Mouse (Mus musculus): ENCODE measurements at regions not wholly inside any gene's neighbourhood (a gene's known extent, or its start where the extent isn't known, plus 50 kb on each side); places are given as distances from the start of the nearest gene placed in this dataset.

DNA sequence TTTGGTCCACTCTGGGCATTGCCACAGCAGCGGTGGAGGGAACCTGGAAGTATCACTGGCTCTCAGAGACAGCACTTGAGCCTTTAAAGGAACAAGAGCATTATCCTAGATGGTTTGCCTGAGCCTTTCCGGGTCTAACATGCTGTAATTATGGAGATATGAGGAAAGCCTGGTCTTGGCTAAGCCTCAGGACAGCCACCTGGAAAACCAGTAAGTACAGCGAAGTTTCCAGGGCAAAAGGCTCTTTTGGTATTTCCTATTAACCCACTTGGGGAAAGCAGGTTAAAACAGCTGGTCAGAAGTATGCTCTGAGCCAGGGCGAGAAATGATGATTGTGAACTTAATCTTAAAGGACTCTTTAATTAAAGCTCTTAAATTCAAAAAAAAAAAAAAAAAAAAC lies 777.5 kb downstream of the Slc4a3 start:
- no peak for DNase-seq (ENCODE audit: extremely low read depth)
- no peak overlapping the region for H3K9ac ChIP-seq (ENCODE audit: insufficient read depth, low read depth)
- no peaks in the 10 kb centered on the region for H3K79me2 ChIP-seq (replicated peaks; ENCODE audit: control insufficient read depth, extremely low read depth, insufficient read depth, poor library complexity, severe bottlenecking)
- H3K36me3 ChIP-seq (replicated peaks in 1 of 2; ENCODE audit: control insufficient read depth in 1 of 2, insufficient read depth in 1 of 2, low read length in 1 of 2) = no peaks in the 10 kb centered on the region
- no peaks in the 10 kb centered on the region for H3K4me1 ChIP-seq (ENCODE audit: control insufficient read depth in 1 of 2, insufficient read depth in 2 of 2)
- dilution Hi-C loops (cut with MboI; ENCODE audit: extremely low pct_ligation_motif_present, extremely low pct_unique_long_range_greater_than_20kb, low sequenced_read_pairs) = no loop called here
- no peak for TF ChIP-seq ETS1 (conservative IDR thresholded peaks at IDR 0.05; ENCODE audit: low read depth, low read length)
- TF ChIP-seq SMC3 (IDR thresholded peaks at IDR 0.05; ENCODE audit: low read depth, low read length) = no peak
- no peak for TF ChIP-seq MAX (IDR thresholded peaks at IDR 0.05; ENCODE audit: low read length)
- TF ChIP-seq SIN3A (IDR thresholded peaks at IDR 0.05; ENCODE audit: low read length) = no peak
- TF ChIP-seq BHLHE40 (IDR thresholded peaks at IDR 0.05; ENCODE audit: low read depth, low read length) = no peak
- no peak for TF ChIP-seq TCF12 (IDR thresholded peaks at IDR 0.05; ENCODE audit: low read depth, low read length)
- TF ChIP-seq ZMIZ1 (IDR thresholded peaks at IDR 0.05; ENCODE audit: low read depth, low read length) = no peak
- TF ChIP-seq MAFK (IDR thresholded peaks at IDR 0.05; ENCODE audit: insufficient replicate concordance, low read length) = no peak
- TF ChIP-seq EP300 (IDR thresholded peaks at IDR 0.05; ENCODE audit: low read length) = no peak
- no peak for TF ChIP-seq NELFE (IDR thresholded peaks at IDR 0.05; ENCODE audit: low read depth, low read length)
- no peak for TF ChIP-seq CTCF (conservative IDR thresholded peaks at IDR 0.05 in 1 of 2, IDR thresholded peaks at IDR 0.05 in 1 of 2; ENCODE audit: low read depth in 2 of 2, low read length in 2 of 2)
- no peak for TF ChIP-seq ELF1 (IDR thresholded peaks at IDR 0.05; ENCODE audit: low read depth, low read length)
- TF ChIP-seq IRF4 (IDR thresholded peaks at IDR 0.05; ENCODE audit: low read depth, low read length) = no peak
- no peak for TF ChIP-seq MAZ (IDR thresholded peaks at IDR 0.05; ENCODE audit: low read depth, low read length)
- TF ChIP-seq ZKSCAN1 (IDR thresholded peaks at IDR 0.05; ENCODE audit: borderline replicate concordance, low read depth, low read length) = no peak
- TF ChIP-seq E2F4 (IDR thresholded peaks at IDR 0.05; ENCODE audit: insufficient replicate concordance, low read depth, low read length) = no peak
- H3K27me3 ChIP-seq (replicated peaks) = no peaks in the 10 kb centered on the region
- no peaks in the 10 kb centered on the region for H3K9me3 ChIP-seq (replicated peaks; ENCODE audit: low read length)
- no peak overlapping the region for H3K27ac ChIP-seq (ENCODE audit: insufficient read depth, low read depth)
- no peak overlapping the region for H3K4me2 ChIP-seq (ENCODE audit: insufficient read depth, low read depth, poor library complexity, severe bottlenecking)
- in situ Hi-C loops (cut with MboI; ENCODE audit: low pct_ligation_motif_present, low pct_unique_long_range_greater_than_20kb, low sequenced_read_pairs) = no loop called here
- no peak overlapping the region for H3K4me3 ChIP-seq (replicated peaks in 1 of 3; ENCODE audit: low read depth in 2 of 3, low read length in 2 of 3, poor library complexity in 1 of 3)

DNA sequence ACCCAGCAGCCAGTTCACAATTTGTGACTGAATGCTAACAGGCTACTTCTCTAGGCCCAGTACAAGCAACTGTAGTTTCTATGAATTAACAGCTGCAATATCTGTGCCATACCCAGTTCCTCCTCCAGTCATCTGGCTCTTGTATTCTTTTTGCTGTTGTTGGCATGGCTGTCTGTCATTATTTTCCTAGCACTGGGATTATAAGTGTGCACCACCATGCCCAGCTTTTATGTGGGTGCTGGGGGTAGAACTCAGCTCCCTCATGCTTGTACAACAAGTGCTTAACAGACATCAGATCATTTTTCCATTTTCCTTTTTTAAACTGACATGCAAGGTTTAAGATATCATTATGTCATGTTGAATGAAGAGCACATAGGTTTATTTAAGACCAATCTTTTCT lies 789.9 kb downstream of the Slc4a3 start:
- TF ChIP-seq JUN (IDR thresholded peaks at IDR 0.05; ENCODE audit: insufficient read depth, low read depth, low read length) (no peak), MEF2A (IDR thresholded peaks at IDR 0.05; ENCODE audit: borderline replicate concordance, low read depth, low read length) (no peak), KAT2A (IDR thresholded peaks at IDR 0.05; ENCODE audit: insufficient replicate concordance, low read length) (no peak), BHLHE40 (IDR thresholded peaks at IDR 0.05; ENCODE audit: low read depth, low read length) (no peak), POLR2A (IDR thresholded peaks at IDR 0.05; ENCODE audit: low read depth, low read length) (no peak), TBP (conservative IDR thresholded peaks at IDR 0.05; ENCODE audit: low read depth, low read length) (no peak), ZC3H11A (IDR thresholded peaks at IDR 0.05; ENCODE audit: low read depth, low read length) (no peak), ZMIZ1 (IDR thresholded peaks at IDR 0.05; ENCODE audit: low read depth, low read length) (no peak), ZNF384 (IDR thresholded peaks at IDR 0.05; ENCODE audit: low read depth, low read length) (no peak), CTCF (conservative IDR thresholded peaks at IDR 0.05 in 1 of 2, IDR thresholded peaks at IDR 0.05 in 1 of 2; ENCODE audit: low read depth in 2 of 2, low read length in 2 of 2) (no peak), UBTF (IDR thresholded peaks at IDR 0.05; ENCODE audit: low read depth, low read length) (no peak), PAX5 (IDR thresholded peaks at IDR 0.05; ENCODE audit: low read length) (no peak), HCFC1 (IDR thresholded peaks at IDR 0.05; ENCODE audit: low read depth, low read length) (no peak), TCF12 (IDR thresholded peaks at IDR 0.05; ENCODE audit: low read depth, low read length) (no peak)
- dilution Hi-C loops (cut with MboI; ENCODE audit: extremely low pct_ligation_motif_present, extremely low pct_unique_long_range_greater_than_20kb, low sequenced_read_pairs) (no loop called here), in situ Hi-C loops (cut with MboI; ENCODE audit: low pct_ligation_motif_present, low pct_unique_long_range_greater_than_20kb, low sequenced_read_pairs) (no loop called here)
- no peak overlapping the region for H3K27ac ChIP-seq (ENCODE audit: insufficient read depth, low read depth)
- no peaks in the 10 kb centered on the region for H3K27me3 ChIP-seq (replicated peaks)
- no peaks in the 10 kb centered on the region for H3K4me1 ChIP-seq (ENCODE audit: control insufficient read depth in 1 of 2, insufficient read depth in 2 of 2)
- H3K9ac ChIP-seq (ENCODE audit: insufficient read depth, low read depth) = no peak overlapping the region
- no peaks in the 10 kb centered on the region for H3K79me2 ChIP-seq (replicated peaks; ENCODE audit: control insufficient read depth, extremely low read depth, insufficient read depth, poor library complexity, severe bottlenecking)
- no peaks in the 10 kb centered on the region for H3K9me3 ChIP-seq (replicated peaks; ENCODE audit: low read length)
- no peak overlapping the region for H3K4me3 ChIP-seq (replicated peaks in 1 of 3; ENCODE audit: low read depth in 2 of 3, low read length in 2 of 3, poor library complexity in 1 of 3)
- H3K36me3 ChIP-seq (replicated peaks in 1 of 2; ENCODE audit: control insufficient read depth in 1 of 2, insufficient read depth in 1 of 2, low read length in 1 of 2) = no peaks in the 10 kb centered on the region
- no peak overlapping the region for H3K4me2 ChIP-seq (ENCODE audit: insufficient read depth, low read depth, poor library complexity, severe bottlenecking)
- no peak for DNase-seq (ENCODE audit: extremely low read depth)

Data from CH12.LX (cell line).